Mouse (Mus musculus): Measurements from ENCODE around the gene Etnk2.

Gene Etnk2

GRCm38 (mm10) chr1:133417113-133417512, 53.7 kb downstream of the Etnk2 start:
- no peak for DNase-seq (ENCODE audit: low spot score in 2 of 2)

DNA sequence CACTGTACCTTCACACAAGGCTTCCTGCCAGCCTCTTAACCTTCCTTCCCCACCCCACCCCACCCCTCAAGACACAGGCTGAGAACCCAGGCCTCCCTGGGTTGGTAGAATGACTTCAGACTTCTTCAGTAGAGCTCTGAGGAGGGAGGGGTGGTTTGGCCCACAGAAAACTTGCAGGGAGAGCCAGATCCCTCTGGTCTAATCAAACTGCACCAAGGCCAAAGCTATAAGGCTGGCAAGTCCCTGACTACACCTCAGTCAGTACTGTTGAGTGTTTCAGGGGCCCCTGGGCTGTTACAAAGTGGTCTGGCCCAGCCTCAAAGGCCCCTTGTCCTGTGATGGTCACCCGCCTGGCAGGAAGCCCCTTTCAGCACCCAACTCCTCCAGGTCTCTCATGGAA, 54.2 kb downstream of the Etnk2 start:
- no peak for DNase-seq (ENCODE audit: low spot score in 2 of 2)

- DNase-seq (ENCODE audit: low spot score in 2 of 2): no peak
Measured at GRCm38 (mm10) chr1:133418164-133418800, 54.9 kb downstream of the Etnk2 start.

DNA sequence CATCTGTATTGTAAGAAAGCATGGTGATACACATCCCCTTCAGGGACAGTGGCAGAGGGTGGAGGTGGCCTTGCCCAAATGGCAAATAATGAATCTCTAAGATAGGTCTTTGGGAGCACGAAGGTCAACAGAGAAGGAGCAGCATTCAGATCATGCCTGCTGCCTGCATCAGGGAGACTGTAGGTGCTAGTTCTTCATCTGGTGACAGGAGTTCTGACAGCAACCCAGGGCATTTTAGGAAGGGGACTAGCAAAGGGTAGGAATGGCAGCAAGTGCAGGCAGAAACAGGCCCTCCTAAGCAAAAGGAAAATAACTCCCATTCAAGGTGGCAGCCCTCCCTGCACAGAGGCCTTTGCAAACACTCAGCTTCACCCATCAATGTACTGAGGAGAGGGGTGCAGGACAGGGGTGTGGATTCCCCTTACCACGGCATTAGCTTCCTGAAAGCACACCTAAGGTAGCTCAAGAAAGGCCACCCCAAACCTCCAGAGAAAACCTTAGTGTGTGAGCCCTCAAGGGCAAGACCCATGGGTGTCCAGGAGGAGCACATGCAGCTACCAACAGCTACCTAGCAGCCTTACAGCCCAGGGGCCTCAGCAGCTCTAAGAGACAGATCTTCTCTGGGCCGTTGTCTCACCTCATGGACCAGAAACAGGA, 55.9 kb downstream of the Etnk2 start:
- no peak for DNase-seq (ENCODE audit: low spot score in 2 of 2)

DNA sequence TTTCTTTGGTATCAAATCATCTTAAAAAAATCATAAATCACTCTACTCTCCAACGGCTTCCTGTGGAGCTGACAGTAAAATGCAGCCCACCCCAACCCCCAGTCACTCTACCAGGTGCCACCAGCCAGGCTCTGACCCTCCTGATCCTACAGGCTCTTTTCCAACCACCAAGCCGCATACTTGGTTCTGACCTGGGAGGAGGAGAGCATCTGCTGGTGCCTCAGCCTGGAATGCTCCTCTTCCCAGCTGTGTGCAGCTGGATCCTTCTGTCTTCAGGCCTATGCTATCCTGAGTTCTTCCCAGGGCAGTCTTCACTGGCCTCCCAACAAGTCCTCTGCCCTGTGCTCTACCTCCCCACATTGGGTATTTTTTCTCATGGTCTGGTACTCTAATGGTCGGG, 57.1 kb downstream of the Etnk2 start:
- no peak for DNase-seq (ENCODE audit: low spot score in 2 of 2)

DNA sequence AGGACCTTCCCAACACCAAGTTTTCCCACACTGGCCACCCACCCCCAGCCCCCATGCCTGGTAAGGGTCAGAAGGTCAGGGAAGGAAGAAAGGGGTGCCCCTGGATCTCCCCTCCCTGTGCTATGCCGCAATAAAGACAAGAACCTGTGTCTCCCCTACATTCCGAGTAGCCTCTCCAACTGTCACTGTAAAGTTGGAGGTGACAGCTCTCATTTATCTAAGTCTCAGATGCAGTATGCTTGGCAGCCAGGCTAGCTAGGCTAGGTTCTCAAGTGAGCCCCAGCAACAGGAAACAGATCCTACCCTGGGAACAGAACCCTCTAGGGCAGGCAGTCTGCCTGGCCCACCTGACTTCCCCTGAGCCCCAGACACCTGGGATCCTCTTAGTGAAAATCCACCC, 57.7 kb downstream of the Etnk2 start:
- no peak for DNase-seq (ENCODE audit: low spot score in 2 of 2)

- DNase-seq (ENCODE audit: low spot score in 2 of 2): no peak
Measured at GRCm38 (mm10) chr1:133421975-133422570, 58.7 kb downstream of the Etnk2 start.

- no peak for DNase-seq (ENCODE audit: low spot score in 2 of 2)
Measured at GRCm38 (mm10) chr1:133422615-133423161, 59.3 kb downstream of the Etnk2 start.

DNA sequence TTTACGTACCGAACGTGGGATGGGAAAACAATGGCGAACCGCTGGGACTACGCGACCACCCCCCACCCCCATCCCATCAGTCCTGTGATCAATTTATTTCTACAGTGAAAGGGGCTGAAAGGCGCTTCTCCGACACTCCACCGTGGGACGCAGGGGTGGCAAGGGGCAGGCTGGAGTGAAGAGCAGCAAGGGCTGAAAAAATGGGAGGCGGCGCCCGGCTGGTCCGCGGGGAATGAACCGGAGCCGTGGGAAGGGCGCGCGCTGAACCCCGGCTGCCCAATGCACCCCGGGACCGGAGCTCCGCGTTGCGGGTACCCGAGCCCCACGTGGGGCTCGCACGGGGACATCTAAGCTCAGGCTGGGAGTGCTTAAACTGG, 59.8 kb downstream of the Etnk2 start:
- DNase-seq (ENCODE audit: low spot score in 2 of 2): no peak

DNA sequence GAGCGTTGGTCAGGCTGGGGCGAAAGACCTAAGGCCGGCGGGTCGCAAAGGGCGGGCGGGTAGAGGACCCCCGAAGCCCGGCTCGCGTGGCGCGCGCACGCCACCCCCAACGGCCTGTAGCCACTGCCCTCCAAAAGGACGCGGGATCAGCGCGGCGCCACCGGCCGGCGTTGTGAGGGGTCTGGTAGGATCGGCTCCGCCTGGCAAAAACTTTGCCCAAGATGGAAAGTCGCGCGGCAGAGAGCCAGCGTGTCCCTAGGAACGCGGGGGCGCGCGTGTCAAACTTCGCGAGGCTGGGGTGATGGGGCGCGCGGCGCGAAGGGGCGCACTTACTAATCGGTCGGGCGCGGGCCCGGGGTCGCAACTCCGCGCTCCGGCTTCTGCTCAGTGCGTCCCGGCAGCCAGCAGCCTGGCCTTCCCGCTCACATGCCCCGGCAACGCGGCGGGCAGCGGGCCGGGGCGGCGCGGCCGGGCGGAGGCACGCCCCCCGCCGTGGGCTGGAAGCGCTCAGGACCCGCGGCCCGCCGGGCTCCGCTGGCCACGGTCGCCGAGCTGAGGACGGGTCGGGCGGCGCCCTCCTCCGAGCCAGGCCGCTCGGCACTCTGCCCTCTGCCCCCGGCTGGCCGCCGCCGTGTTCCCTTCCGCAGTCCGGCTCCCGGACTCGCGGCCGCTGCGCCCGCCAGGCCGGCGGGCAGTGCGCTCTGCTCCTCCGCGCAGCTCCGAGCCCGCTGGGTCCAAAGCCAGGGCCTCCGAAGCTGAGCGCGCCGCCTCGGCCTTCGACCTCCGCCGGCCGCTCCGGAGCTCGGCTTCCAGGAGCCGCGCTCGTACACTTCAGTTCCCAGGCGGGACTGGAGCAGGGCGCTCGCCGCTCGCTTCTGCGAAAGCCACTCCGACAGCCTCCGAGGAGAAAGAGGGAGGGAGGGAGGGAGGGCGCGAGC, 60.4 kb downstream of the Etnk2 start, which contains the start of gene Sox13:
Sox13 (minus strand) TSS at position 835 of the 938 bp plus-strand sequence.
- DNase-seq (ENCODE audit: low spot score in 2 of 2): no peak

GRCm38 (mm10) chr1:133424547-133425140, 61.3 kb downstream of the Etnk2 start:
- no peak for DNase-seq (ENCODE audit: low spot score in 2 of 2)

Measured in thymus, postnatal 10 days (tissue).